Mouse (Mus musculus) neural tube, embryonic 11.5 days (tissue): ENCODE data around the gene Ostm1. TPM values are rescaled to one million over a fixed set of nuclear protein-coding genes. Genes with fewer than 3 reads are reported as not detected.

Experiments
- ATAC-seq: fragments of 200-750 bp; cut with Nextera tagmentation; 2 replicates; pipeline ENCODE4 v1.8.0; 2017; ENCODE audit warnings: moderate number of reproducible peaks, mild to moderate bottlenecking, moderate TSS enrichment, moderate library complexity; ENCODE audit not compliant: insufficient read depth, low FRiP score, low TSS enrichment
- DNase-seq: peaks from one replicate; pipeline ENCODE4 v3.0.0-alpha.2; 2015; ENCODE audit warnings: low spot score
- H3K27ac ChIP-seq: fragments of 300-500 bp; sonication (generic); 2 replicates; pipeline ENCODE4 v1.5.1; 2014; ENCODE audit warnings: low read depth, mild to moderate bottlenecking, low read length
- H3K27me3 ChIP-seq: fragments of 300-500 bp; sonication (generic); 2 replicates; pipeline ENCODE4 v1.6.1; 2014; ENCODE audit warnings: mild to moderate bottlenecking, low read length, mixed read lengths; ENCODE audit not compliant: control insufficient read depth, insufficient read depth
- H3K36me3 ChIP-seq: fragments of 300-500 bp; sonication (generic); 2 replicates; pipeline ENCODE4 v1.6.1; 2014; ENCODE audit warnings: mild to moderate bottlenecking, low read length, moderate library complexity, mixed read lengths; ENCODE audit not compliant: control insufficient read depth, insufficient read depth
- H3K4me1 ChIP-seq: fragments of 300-500 bp; sonication (generic); 2 replicates; pipeline ENCODE4 v1.6.1; 2014; ENCODE audit warnings: low read length, mixed read lengths; ENCODE audit not compliant: control insufficient read depth, insufficient read depth
- H3K4me2 ChIP-seq: fragments of 300-500 bp; sonication (generic); 2 replicates; pipeline ENCODE4 v1.6.1; 2014; ENCODE audit warnings: low read depth, mild to moderate bottlenecking, moderate library complexity
- H3K4me3 ChIP-seq: fragments of 300-500 bp; sonication (generic); 2 replicates; pipeline ENCODE4 v1.5.1; 2014; ENCODE audit warnings: low read depth, low read length
- H3K9ac ChIP-seq: fragments of 300-500 bp; sonication (generic); 2 replicates; pipeline ENCODE4 v1.6.1; 2014; ENCODE audit warnings: mild to moderate bottlenecking, low read length
- H3K9me3 ChIP-seq: fragments of 300-500 bp; sonication (generic); 2 replicates; pipeline ENCODE4 v1.6.1; 2016; ENCODE audit warnings: low read length; ENCODE audit not compliant: control insufficient read depth
- WGBS: fragments of 180-500 bp; shearing (Covaris S2); extraction: QIAGEN DNeasy Blood & Tissue Kit; methylation state at CpG from one replicate; pipeline ENCODE4 v1.1.7; 2014; 5-methylcytosine and 5-hydroxymethylcytosine counted together
- polyA plus RNA-seq: library from polyadenylated mRNA; unstranded; fragments of >200 nt; fragmentation: Nextera tagmentation; extraction: Ambion mirVana; gene quantifications from 2 replicates; pipeline ENCODE4 v1.2.1, GENCODE M21; 2014

Ostm1 gene
- polyA plus RNA-seq, 1 experiment from 2014 or later: 16.8 TPM

- H3K4me2 ChIP-seq: no peak overlapping the region
- DNase-seq: no peak
- WGBS: 82% methylated on average over 9 of the region's 9 CpGs
- ATAC-seq: no peak
- 0 out of 2 replicates have a peak, but pooled peaks cover 3% of the 10 kb centered on the region for H3K27me3 ChIP-seq
- no peak overlapping the region for H3K27ac ChIP-seq
- no peak overlapping the region for H3K9ac ChIP-seq
- H3K36me3 ChIP-seq: no peaks in the 10 kb centered on the region
- H3K4me1 ChIP-seq: no peaks in the 10 kb centered on the region
- no peaks in the 10 kb centered on the region for H3K9me3 ChIP-seq
- no peak overlapping the region for H3K4me3 ChIP-seq
Observed at GRCm38 (mm10) chr10:42643638-42644037, 60.0 kb downstream of the Ostm1 start.

- no peak overlapping the region for H3K4me2 ChIP-seq
- 54% methylated on average over 4 of the region's 4 CpGs for WGBS
- no peak overlapping the region for H3K9ac ChIP-seq
Observed at GRCm38 (mm10) chr10:42646340-42646739, 62.7 kb downstream of the Ostm1 start.

GRCm38 (mm10) chr10:42661916-42662315, 78.3 kb downstream of the Ostm1 start:
- DNase-seq (no peak), ATAC-seq (no peak)
- Histone ChIP-seq H3K4me3 (no peak overlapping the region), H3K4me2 (no peak overlapping the region), H3K9me3 (no peaks in the 10 kb centered on the region), H3K4me1 (no peaks in the 10 kb centered on the region), H3K9ac (no peak overlapping the region), H3K27ac (no peak overlapping the region), H3K27me3 (no peaks in the 10 kb centered on the region), H3K36me3 (no peaks in the 10 kb centered on the region)
- 84% methylated on average over 2 of the region's 2 CpGs for WGBS

More at GRCm38 (mm10) chr10:42646340-42646739, 62.7 kb downstream of the Ostm1 start:
- no peak for ATAC-seq
- no peaks in the 10 kb centered on the region for H3K9me3 ChIP-seq
- H3K27ac ChIP-seq: no peak overlapping the region
- H3K4me3 ChIP-seq: no peak overlapping the region
- no peak for DNase-seq
- H3K27me3 ChIP-seq: no peaks in the 10 kb centered on the region
- no peaks in the 10 kb centered on the region for H3K4me1 ChIP-seq
- H3K36me3 ChIP-seq: no peaks in the 10 kb centered on the region

GRCm38 (mm10) chr10:42669970-42670369, 86.3 kb downstream of the Ostm1 start:
- Histone ChIP-seq H3K4me3 (no peak overlapping the region), H3K9me3 (no peaks in the 10 kb centered on the region), H3K4me2 (no peak overlapping the region), H3K4me1 (no peaks in the 10 kb centered on the region), H3K27me3 (no peaks in the 10 kb centered on the region), H3K36me3 (no peaks in the 10 kb centered on the region), H3K27ac (no peak overlapping the region), H3K9ac (no peak overlapping the region)
- DNase-seq: no peak
- 88% methylated on average over 4 of the region's 4 CpGs for WGBS
- no peak for ATAC-seq

- Histone ChIP-seq H3K4me3 (no peak overlapping the region), H3K4me2 (no peak overlapping the region), H3K36me3 (no peaks in the 10 kb centered on the region), H3K9ac (no peak overlapping the region), H3K27me3 (no peaks in the 10 kb centered on the region), H3K4me1 (no peaks in the 10 kb centered on the region), H3K27ac (no peak overlapping the region), H3K9me3 (no peaks in the 10 kb centered on the region)
- ATAC-seq: no peak
- 74% methylated on average over 3 of the region's 3 CpGs for WGBS
- DNase-seq: no peak
Observed at GRCm38 (mm10) chr10:42672798-42673197, 89.2 kb downstream of the Ostm1 start.

GRCm38 (mm10) chr10:42675571-42675970, 91.9 kb downstream of the Ostm1 start:
- DNase-seq: no peak

GRCm38 (mm10) chr10:42678331-42678730, 94.7 kb downstream of the Ostm1 start:
- peak overlapping the region; percentile 89 for H3K4me3 ChIP-seq
- H3K27ac ChIP-seq: no peak overlapping the region
- ATAC-seq (0 out of 2 replicates have a peak, but pooled peaks have one; percentile 4), DNase-seq (no peak)
- H3K9me3 ChIP-seq: no peaks in the 10 kb centered on the region
- peak overlapping the region; percentile 81 for H3K4me2 ChIP-seq
- peaks cover 3% of the 10 kb centered on the region; the same call in 1 of the 2 replicates for H3K4me1 ChIP-seq
- 48% methylated on average over 6 of the region's 6 CpGs for WGBS
- no peaks in the 10 kb centered on the region for H3K36me3 ChIP-seq
- H3K27me3 ChIP-seq: no peaks in the 10 kb centered on the region
- peak overlapping the region; percentile 81 for H3K9ac ChIP-seq

More at GRCm38 (mm10) chr10:42675571-42675970, 91.9 kb downstream of the Ostm1 start:
- ATAC-seq: no peak
- H3K9me3 ChIP-seq: no peaks in the 10 kb centered on the region
- no peaks in the 10 kb centered on the region for H3K27me3 ChIP-seq
- H3K4me1 ChIP-seq: peaks cover 3% of the 10 kb centered on the region; the same call in 1 of the 2 replicates
- 90% methylated on average over 4 of the region's 4 CpGs for WGBS
- H3K4me2 ChIP-seq: no peak overlapping the region
- H3K36me3 ChIP-seq: no peaks in the 10 kb centered on the region
- no peak overlapping the region for H3K4me3 ChIP-seq
- no peak overlapping the region for H3K9ac ChIP-seq
- no peak overlapping the region for H3K27ac ChIP-seq

GRCm38 (mm10) chr10:42678755-42679364, 95.2 kb downstream of the Ostm1 start:
- DNase-seq (peak; percentile 96), ATAC-seq (peak; percentile 98)
- WGBS: under 1% methylated on average over 55 of the region's 56 CpGs
- peak overlapping the region; percentile 67 for H3K27ac ChIP-seq
- H3K9ac ChIP-seq: peak overlapping the region; percentile 81
- no peaks in the 10 kb centered on the region for H3K9me3 ChIP-seq
- H3K4me1 ChIP-seq: peaks cover 3% of the 10 kb centered on the region; the same call in 1 of the 2 replicates
- no peaks in the 10 kb centered on the region for H3K36me3 ChIP-seq
- H3K27me3 ChIP-seq: no peaks in the 10 kb centered on the region
- peak overlapping the region; percentile 89 for H3K4me3 ChIP-seq
- peak overlapping the region; percentile 81 for H3K4me2 ChIP-seq

- H3K4me1 ChIP-seq: peaks cover 3% of the 10 kb centered on the region; the same call in 1 of the 2 replicates
- no peaks in the 10 kb centered on the region for H3K9me3 ChIP-seq
- H3K9ac ChIP-seq: peak overlapping the region; percentile 81
- no peak overlapping the region for H3K27ac ChIP-seq
- no peak for ATAC-seq
- 17% methylated on average over 10 of the region's 10 CpGs for WGBS
- H3K4me2 ChIP-seq: peak overlapping the region; percentile 81
- no peaks in the 10 kb centered on the region for H3K27me3 ChIP-seq
- no peak for DNase-seq
- no peaks in the 10 kb centered on the region for H3K36me3 ChIP-seq
- H3K4me3 ChIP-seq: peak overlapping the region; percentile 89
Observed at GRCm38 (mm10) chr10:42679586-42679985, 96.0 kb downstream of the Ostm1 start.
